Mouse (Mus musculus): Measurements from ENCODE around the gene Plgrkt.

Gene Plgrkt

DNA sequence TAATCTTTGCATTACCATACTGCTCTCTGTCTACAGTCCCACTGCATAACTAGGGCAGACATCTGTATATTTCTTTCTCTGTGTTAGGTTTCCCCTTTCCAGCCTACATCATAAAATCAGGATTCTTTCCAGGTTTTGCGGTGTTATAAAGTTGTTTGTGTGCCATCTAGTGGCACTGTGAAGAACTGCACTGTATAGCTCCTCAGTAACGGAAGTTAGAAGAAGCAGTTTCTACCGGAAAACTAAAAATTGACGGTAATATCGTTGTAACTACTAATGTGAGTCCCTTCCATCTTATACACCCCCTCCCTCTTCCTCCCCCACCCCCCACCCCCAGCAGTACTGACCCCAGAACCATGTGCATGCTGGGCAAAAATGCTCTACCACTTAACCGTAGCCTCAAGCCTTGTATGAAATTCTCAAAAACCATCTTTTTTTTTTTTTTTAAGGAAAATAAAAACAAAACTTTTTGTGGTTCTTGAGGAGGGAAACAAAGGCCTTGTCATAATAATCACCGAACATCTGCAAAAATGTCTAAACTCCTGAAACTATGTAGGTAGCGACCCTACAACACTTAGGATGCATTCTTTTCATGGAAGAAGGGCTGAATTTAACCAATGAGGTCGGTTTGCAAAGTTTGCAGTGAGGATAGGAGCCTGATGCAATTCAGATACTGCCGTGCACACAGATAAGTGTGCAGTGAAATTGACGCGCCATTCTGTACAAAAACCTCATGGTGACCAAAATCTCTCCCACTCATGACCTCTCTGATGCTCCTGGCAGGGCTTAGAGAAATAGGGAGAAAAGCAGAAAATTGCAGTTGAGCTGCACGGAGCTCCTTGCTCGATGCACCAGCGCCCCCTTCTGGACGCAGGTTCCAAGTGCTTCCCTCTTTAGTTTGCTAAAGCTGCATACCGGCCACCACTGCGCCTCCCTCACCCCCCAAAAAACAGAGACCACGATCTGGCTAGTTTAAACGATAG is 12.0 kb downstream of the Plgrkt start:
- peak; percentile 71 for DNase-seq (ENCODE audit: low read depth, low spot score)

GRCm38 (mm10) chr19:29350991-29351390 is 16.2 kb downstream of the Plgrkt start:
- DNase-seq (ENCODE audit: low read depth, low spot score): no peak

DNA sequence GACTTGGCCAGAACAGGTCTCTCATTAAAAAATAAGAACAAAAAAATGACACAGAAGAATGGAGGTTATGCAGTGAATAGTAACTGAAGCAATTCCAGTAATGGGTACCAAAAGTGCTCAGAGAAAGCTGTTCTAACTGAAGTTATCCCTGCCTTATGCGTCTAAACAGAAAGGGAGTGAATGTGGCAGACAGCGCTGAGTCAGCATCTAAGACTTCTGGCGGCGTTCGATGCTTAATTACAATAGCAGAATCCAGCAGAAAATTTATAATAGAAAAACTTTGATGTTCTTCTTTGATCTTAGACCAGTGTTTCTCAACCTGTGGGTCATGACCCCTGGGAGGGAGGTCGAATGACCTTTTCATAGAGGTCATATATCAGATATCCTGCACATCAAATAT is 21.6 kb downstream of the Plgrkt start:
- DNase-seq (ENCODE audit: low read depth, low spot score): no peak

GRCm38 (mm10) chr19:29344868-29345267 is 22.3 kb downstream of the Plgrkt start:
- DNase-seq (ENCODE audit: low read depth, low spot score): no peak

- no peak for DNase-seq (ENCODE audit: low read depth, low spot score)
Measured at GRCm38 (mm10) chr19:29342281-29342680, 24.9 kb downstream of the Plgrkt start.

DNA sequence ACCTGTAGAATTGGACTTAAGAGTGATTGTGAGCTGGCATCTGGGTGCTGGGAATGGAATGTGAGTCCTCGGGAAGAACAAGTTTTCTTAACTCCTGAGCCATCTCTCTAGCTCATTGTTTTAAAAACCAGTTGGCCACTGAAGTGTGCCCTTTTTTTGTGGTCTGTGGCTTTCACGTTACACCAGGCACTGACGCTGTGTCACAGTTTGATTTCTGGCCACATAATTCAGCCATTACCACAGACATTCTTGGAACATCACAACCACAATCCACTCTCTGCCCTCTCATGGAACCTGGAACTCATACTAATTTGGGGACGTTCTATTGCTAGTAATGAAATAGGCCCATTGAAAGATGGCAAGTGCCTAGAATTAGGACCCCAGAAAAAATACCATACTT is 26.2 kb downstream of the Plgrkt start:
- no peak for DNase-seq (ENCODE audit: low read depth, low spot score)

DNA sequence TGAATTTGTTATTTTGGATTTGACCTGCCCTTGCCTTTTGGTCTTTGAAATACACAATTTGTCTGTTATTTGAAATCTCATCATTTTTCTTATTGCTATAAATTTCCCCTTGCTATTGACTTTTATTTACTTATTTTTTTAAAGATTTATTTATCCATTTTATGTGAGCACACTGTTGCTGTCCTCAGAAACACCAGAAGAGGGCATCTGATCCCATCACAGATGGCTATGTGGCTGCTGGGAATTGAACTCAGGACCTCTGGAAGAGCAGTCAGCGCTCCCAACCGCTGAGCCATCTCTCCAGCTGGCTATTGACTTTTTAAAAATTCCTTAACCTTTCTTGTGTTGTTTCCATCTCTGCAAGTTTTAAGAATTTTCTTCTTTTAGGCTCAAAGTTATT is 30.6 kb downstream of the Plgrkt start:
- DNase-seq (ENCODE audit: low read depth, low spot score): no peak

- no peak for DNase-seq (ENCODE audit: low read depth, low spot score)
Measured at GRCm38 (mm10) chr19:29334068-29334745, 33.0 kb downstream of the Plgrkt start, which contains the start of gene Rln1. Gene Rln1 (minus strand): TSS chr19:29334670.

DNA sequence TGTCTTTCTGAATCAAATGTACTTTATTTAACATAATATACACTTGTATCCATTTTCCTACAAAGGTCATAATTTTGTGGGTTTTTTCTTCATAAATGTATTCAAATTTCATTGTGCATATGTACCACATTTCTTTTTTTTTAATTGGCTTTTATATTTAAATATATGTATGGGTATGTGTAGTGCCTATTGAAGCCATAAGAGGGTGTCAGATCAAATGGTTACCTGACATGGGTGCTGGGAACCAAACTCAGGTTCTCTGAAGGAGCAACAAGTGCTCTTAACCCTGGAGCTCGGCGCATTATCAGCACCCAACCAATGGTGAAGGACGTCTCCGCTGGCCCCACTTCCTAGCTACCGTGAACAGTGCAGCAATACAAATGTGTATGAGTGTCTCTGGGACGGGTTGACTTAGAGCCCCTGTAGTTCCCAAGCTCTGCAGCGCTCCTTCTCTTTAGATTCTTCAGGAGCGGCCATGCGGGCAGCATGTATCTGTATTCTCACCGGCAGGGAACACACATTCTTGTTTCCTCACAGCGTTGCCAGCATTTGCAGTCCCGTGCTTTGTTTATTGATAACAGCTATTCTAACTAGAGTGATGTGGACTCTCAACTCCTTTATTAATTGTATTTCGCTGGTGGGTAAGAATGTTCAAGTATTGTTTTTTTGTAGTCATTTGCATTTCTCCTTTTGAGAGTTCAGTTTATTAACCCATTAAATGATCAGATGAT is 40.2 kb downstream of the Plgrkt start:
- no peak for DNase-seq (ENCODE audit: low read depth, low spot score)

DNA sequence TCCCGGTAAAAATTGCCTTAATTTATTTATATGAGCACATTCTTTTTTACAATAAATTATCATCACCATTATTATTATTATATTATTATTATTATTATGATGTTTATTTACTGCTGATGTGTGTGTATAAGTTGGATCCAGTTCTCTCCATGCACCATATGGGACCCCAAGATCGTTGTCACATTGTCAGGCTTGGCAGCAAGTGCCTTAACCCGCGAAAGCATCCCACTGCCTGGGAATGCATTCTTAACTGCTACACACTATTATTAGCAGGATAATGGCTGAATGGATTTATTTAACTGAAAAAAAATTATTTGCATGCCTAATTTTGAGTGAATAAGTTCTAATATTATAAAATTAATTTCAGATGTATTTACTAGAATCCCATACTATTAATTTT is 40.8 kb downstream of the Plgrkt start:
- no peak for DNase-seq (ENCODE audit: low read depth, low spot score)

DNA sequence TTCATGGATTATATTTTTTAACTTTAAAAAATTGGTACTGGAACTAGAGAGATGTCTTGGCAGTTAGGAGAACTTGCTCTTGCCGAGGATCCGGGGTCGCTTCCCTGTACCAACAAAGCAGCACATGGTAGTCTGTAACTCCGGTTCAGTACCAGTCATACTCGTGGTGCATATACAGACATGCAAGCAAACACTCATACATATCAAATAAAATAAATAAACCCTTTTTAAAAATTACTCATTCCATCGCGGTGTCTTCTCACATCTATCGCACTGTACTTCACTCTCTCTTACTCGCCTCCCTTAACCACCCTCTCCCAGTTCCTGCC is 41.4 kb downstream of the Plgrkt start:
- DNase-seq (ENCODE audit: low read depth, low spot score): no peak

DNA sequence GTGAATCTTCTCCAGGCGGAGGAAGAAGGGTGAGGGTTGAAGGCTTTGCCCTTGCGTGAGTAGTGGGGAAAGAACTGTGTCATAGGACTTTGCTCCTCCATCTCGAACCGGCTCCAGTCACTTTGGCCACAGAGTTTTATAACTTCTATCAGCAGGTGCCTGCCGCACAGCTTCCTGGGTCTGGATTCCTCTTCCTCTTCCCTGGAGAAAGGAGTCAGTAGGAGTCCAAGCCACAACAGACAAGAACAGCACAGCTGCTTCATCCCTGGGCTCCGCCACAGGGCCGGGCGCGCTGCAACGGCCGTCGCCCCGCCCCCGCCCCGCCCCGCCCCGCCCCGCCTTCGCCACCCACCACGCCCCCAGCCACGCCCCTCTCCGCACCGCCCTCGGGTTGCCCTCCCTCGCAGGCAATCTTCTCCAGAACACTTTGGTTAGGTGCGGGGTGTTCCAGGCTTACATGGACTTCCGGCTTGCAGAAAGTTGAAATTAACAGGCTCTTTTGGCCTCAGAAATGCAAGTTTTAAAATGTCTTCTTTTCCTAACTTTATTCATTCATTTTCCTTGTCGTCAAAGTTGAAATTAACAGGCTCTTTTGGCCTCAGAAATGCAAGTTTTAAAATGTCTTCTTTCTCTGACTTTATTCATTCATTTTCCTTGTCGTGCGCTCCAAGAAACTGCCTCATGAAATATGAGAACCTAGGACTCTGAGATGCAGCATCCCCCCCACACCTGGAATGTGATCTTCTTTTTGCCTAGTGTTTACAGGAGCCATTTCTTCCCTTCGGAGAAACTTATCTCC is 41.9 kb downstream of the Plgrkt start, which contains the start of gene Insl6:
TSS of gene Insl6 (minus strand) at position 304 of the 799 bp plus-strand sequence.
- peak; percentile 45 for DNase-seq (ENCODE audit: low read depth, low spot score)

DNA sequence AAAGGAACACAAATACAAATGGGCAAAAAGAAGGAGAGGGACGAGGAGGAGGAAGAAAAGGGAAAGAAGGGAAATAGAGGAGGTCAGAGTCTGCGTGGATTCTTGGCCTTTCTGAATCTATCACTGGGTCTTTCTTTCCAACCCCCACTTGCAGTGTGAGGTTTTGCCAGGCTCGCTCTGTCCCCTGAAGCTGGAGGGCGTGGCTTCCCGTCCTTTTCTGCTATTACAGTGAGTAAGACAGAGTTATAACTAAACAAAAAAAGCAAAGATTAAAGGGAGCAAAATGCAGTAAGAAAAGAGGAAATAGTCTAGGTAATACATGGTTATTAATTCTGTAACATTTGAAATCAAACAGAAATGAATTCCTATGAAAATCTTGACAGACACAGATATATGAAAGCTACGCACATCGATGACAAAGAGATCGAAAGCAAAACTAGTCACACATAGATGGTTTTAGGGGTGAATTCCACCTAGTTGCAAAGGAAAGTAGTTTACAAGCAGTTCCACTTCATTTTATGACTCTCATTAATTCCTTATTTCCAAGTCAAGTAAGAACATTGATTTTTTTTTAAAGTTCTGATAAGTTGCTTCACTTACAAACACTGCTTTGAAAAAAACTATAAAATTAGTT is 43.7 kb downstream of the Plgrkt start:
- no peak for DNase-seq (ENCODE audit: low read depth, low spot score)

GRCm38 (mm10) chr19:29312661-29313060 is 54.5 kb downstream of the Plgrkt start:
- DNase-seq (ENCODE audit: low read depth, low spot score): no peak

GRCm38 (mm10) chr19:29311791-29312190 is 55.4 kb downstream of the Plgrkt start:
- no peak for DNase-seq (ENCODE audit: low read depth, low spot score)

GRCm38 (mm10) chr19:29308832-29309231 is 58.4 kb downstream of the Plgrkt start:
- no peak for DNase-seq (ENCODE audit: low read depth, low spot score)

DNA sequence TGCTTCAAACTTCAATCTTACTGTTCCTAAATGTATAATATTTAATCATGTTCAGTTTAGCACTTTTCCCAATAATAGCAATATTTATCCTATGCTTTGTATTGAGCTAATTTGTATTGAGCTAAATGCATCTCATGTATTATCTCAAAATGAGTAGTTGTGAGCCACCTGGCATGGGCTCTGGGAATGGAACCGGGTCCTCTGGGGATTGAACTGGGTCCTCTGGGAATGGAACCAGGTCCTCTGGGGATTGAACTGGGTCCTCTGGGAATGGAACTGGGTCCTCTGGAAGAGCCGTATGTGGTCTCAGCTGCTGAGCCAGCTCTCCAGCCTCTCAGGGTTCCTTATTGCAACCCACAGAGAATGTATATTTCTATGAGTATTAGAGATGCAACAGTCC is 65.1 kb downstream of the Plgrkt start:
- DNase-seq (ENCODE audit: low read depth, low spot score): no peak

DNA sequence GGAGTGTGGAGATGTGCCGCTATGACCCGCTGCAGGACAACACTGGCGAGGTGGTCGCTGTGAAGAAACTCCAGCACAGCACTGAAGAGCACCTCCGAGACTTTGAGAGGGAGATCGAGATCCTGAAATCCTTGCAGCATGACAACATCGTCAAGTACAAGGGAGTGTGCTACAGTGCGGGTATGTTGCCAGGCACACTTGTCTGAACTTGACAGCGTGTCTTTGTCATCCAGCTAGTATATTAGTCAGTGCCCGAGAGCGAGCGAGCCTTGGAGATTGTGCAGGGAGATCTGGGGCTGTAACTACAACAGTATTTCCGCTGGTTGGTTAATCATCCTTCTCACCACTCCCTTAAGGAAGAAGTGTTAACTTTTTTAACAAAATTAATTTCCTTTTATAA is 66.3 kb downstream of the Plgrkt start:
- DNase-seq (ENCODE audit: low read depth, low spot score): no peak
